Mouse (Mus musculus): Measurements from ENCODE around the gene Olfr91.
"Not testable (repeated sequence)": the region's sequence is repeated elsewhere in the genome, so short reads cannot be mapped to it uniquely, and the experiment has no call there.

The Olfr91 gene

GRCm38 (mm10) chr17:37098178-37098577, at the start of gene Olfr91:
Gene Olfr91, minus strand, starts transcription at chr17:37098278.
- DNase-seq (ENCODE audit: low spot score in 2 of 2) = no peak

GRCm38 (mm10) chr17:37131366-37131765, 33.3 kb upstream of the Olfr91 start:
- DNase-seq (ENCODE audit: low spot score in 2 of 2) = not testable (repeated sequence)

- no peak for DNase-seq (ENCODE audit: low spot score in 2 of 2)
Measured at GRCm38 (mm10) chr17:37119988-37120387, 21.9 kb upstream of the Olfr91 start, which contains the start of gene Olfr92. Gene Olfr92, minus strand, starts transcription at chr17:37120088.

- DNase-seq (ENCODE audit: low spot score in 2 of 2) = no peak
Measured at GRCm38 (mm10) chr17:37093289-37093688, 4.8 kb downstream of the Olfr91 start.

- no peak for DNase-seq (ENCODE audit: low spot score in 2 of 2)
Measured at GRCm38 (mm10) chr17:37092198-37092597, 5.9 kb downstream of the Olfr91 start.

- DNase-seq (ENCODE audit: low spot score in 2 of 2) = no peak
Measured at GRCm38 (mm10) chr17:37088399-37088798, 9.7 kb downstream of the Olfr91 start, which contains the start of gene Olfr90. Gene Olfr90, minus strand, starts transcription at chr17:37088499.

GRCm38 (mm10) chr17:37085545-37085944, 12.5 kb downstream of the Olfr91 start:
- peak in 1 of 2 experiments; percentile 1 for DNase-seq (ENCODE audit: low spot score in 2 of 2)

- DNase-seq (ENCODE audit: low spot score in 2 of 2) = no peak
Measured at GRCm38 (mm10) chr17:37084632-37085031, 13.4 kb downstream of the Olfr91 start.

GRCm38 (mm10) chr17:37083327-37083726, 14.8 kb downstream of the Olfr91 start:
- DNase-seq (ENCODE audit: low spot score in 2 of 2) = no peak

- no peak for DNase-seq (ENCODE audit: low spot score in 2 of 2)
Measured at GRCm38 (mm10) chr17:37081659-37082058, 16.4 kb downstream of the Olfr91 start.

- DNase-seq (ENCODE audit: low spot score in 2 of 2) = no peak
Measured at GRCm38 (mm10) chr17:37080119-37080518, 18.0 kb downstream of the Olfr91 start.

- no peak for DNase-seq (ENCODE audit: low spot score in 2 of 2)
Measured at GRCm38 (mm10) chr17:37078990-37079389, 19.1 kb downstream of the Olfr91 start.

- DNase-seq (ENCODE audit: low spot score in 2 of 2) = no peak
Measured at GRCm38 (mm10) chr17:37078193-37078592, 19.9 kb downstream of the Olfr91 start.

GRCm38 (mm10) chr17:37075766-37076165, 22.3 kb downstream of the Olfr91 start:
- no peak for DNase-seq (ENCODE audit: low spot score in 2 of 2)

GRCm38 (mm10) chr17:37075181-37075580, 22.9 kb downstream of the Olfr91 start:
- DNase-seq (ENCODE audit: low spot score in 2 of 2) = no peak

- no peak for DNase-seq (ENCODE audit: low spot score in 2 of 2)
Measured at GRCm38 (mm10) chr17:37072730-37073276, 25.3 kb downstream of the Olfr91 start.

GRCm38 (mm10) chr17:37072080-37072729, 25.9 kb downstream of the Olfr91 start:
- no peak for DNase-seq (ENCODE audit: low spot score in 2 of 2)

- no peak for DNase-seq (ENCODE audit: low spot score in 2 of 2)
Measured at GRCm38 (mm10) chr17:37070121-37070520, 28.0 kb downstream of the Olfr91 start.

GRCm38 (mm10) chr17:37067861-37068260, 30.2 kb downstream of the Olfr91 start:
- no peak for DNase-seq (ENCODE audit: low spot score in 2 of 2)

- no peak for DNase-seq (ENCODE audit: low spot score in 2 of 2)
Measured at GRCm38 (mm10) chr17:37065993-37066392, 32.1 kb downstream of the Olfr91 start.

- no peak for DNase-seq (ENCODE audit: low spot score in 2 of 2)
Measured at GRCm38 (mm10) chr17:37063686-37064495, 34.2 kb downstream of the Olfr91 start.

GRCm38 (mm10) chr17:37063063-37063462, 35.0 kb downstream of the Olfr91 start:
- DNase-seq (ENCODE audit: low spot score in 2 of 2) = no peak
